Mouse (Mus musculus): ENCODE data around the gene Tmem182.
A peak's percentile ranks its signal among the peaks of the same experiment; 100 is the strongest.

The Tmem182 gene

GRCm38 (mm10) chr1:40799121-40799520, 6.3 kb upstream of the Tmem182 start:
- DNase-seq (ENCODE audit: low spot score): no peak

GRCm38 (mm10) chr1:40800908-40801307, 4.5 kb upstream of the Tmem182 start:
- DNase-seq (ENCODE audit: low spot score): no peak

- peak; percentile 71 for DNase-seq (ENCODE audit: low spot score)
Measured at GRCm38 (mm10) chr1:40802759-40803158, 2.6 kb upstream of the Tmem182 start.

GRCm38 (mm10) chr1:40804118-40804517, 1.3 kb upstream of the Tmem182 start:
- DNase-seq (ENCODE audit: low spot score): no peak

GRCm38 (mm10) chr1:40805891-40806290, 490 bp downstream of the Tmem182 start:
- no peak for DNase-seq (ENCODE audit: low spot score)

- DNase-seq (ENCODE audit: low spot score): no peak
Measured at GRCm38 (mm10) chr1:40808643-40809042, 3.2 kb downstream of the Tmem182 start.

- DNase-seq (ENCODE audit: low spot score): no peak
Measured at GRCm38 (mm10) chr1:40815071-40815845, 9.9 kb downstream of the Tmem182 start.

GRCm38 (mm10) chr1:40824517-40824916, 19.1 kb downstream of the Tmem182 start:
- DNase-seq (ENCODE audit: low spot score): no peak

- no peak for DNase-seq (ENCODE audit: low spot score)
Measured at GRCm38 (mm10) chr1:40824936-40825335, 19.5 kb downstream of the Tmem182 start.

- no peak for DNase-seq (ENCODE audit: low spot score)
Measured at GRCm38 (mm10) chr1:40825826-40826225, 20.4 kb downstream of the Tmem182 start.

- DNase-seq (ENCODE audit: low spot score): no peak
Measured at GRCm38 (mm10) chr1:40829213-40829914, 24.0 kb downstream of the Tmem182 start.

GRCm38 (mm10) chr1:40830712-40831507, 25.5 kb downstream of the Tmem182 start:
- no peak for DNase-seq (ENCODE audit: low spot score)

GRCm38 (mm10) chr1:40835468-40835867, 30.1 kb downstream of the Tmem182 start:
- no peak for DNase-seq (ENCODE audit: low spot score)

GRCm38 (mm10) chr1:40840605-40841004, 35.2 kb downstream of the Tmem182 start:
- no peak for DNase-seq (ENCODE audit: low spot score)

- no peak for DNase-seq (ENCODE audit: low spot score)
Measured at GRCm38 (mm10) chr1:40841032-40841761, 35.8 kb downstream of the Tmem182 start.

- DNase-seq (ENCODE audit: low spot score): peak; percentile 67
Measured at GRCm38 (mm10) chr1:40844616-40845015, 39.2 kb downstream of the Tmem182 start.

GRCm38 (mm10) chr1:40847196-40847938, 42.0 kb downstream of the Tmem182 start:
- DNase-seq (ENCODE audit: low spot score): no peak

GRCm38 (mm10) chr1:40851286-40851685, 45.9 kb downstream of the Tmem182 start:
- no peak for DNase-seq (ENCODE audit: low spot score)

- DNase-seq (ENCODE audit: low spot score): no peak
Measured at GRCm38 (mm10) chr1:40855268-40855667, 49.9 kb downstream of the Tmem182 start.

GRCm38 (mm10) chr1:40856846-40857636, 51.6 kb downstream of the Tmem182 start:
- no peak for DNase-seq (ENCODE audit: low spot score)

All from layer of hippocampus, adult 11-12 months (tissue).